Mouse (Mus musculus): ENCODE measurements around the gene Aox3. TPM values are rescaled to one million over a fixed set of nuclear protein-coding genes. Genes with fewer than 3 reads are reported as not detected.

Aox3 gene
- polyA plus RNA-seq, 1 experiment from 2014 or later: 0.91 TPM

- no peak overlapping the region for H3K27ac ChIP-seq (ENCODE audit: low read depth)
- H3K4me2 ChIP-seq: no peak overlapping the region
- DNase-seq (no peak), ATAC-seq (ENCODE audit: insufficient read depth) (no peak)
- 0 out of 2 replicates have a peak, but pooled peaks cover 6% of the 10 kb centered on the region for H3K4me1 ChIP-seq (ENCODE audit: insufficient read depth)
- no peak overlapping the region for H3K9ac ChIP-seq
- no peak overlapping the region for H3K4me3 ChIP-seq (ENCODE audit: low read depth, low read length)
- WGBS: 48% methylated on average over 2 of the region's 2 CpGs
- H3K9me3 ChIP-seq (ENCODE audit: low read depth, low read length): no peaks in the 10 kb centered on the region
- TF ChIP-seq CTCF (IDR thresholded peaks at IDR 0.05; ENCODE audit: low read depth): no peak
- no peaks in the 10 kb centered on the region for H3K27me3 ChIP-seq (ENCODE audit: insufficient read depth, low read length)
- no peaks in the 10 kb centered on the region for H3K36me3 ChIP-seq (ENCODE audit: insufficient read depth)
These were observed 40.5 kb upstream of the Aox3 start for GRCm38 (mm10) chr1:58072416-58072815.

GRCm38 (mm10) chr1:58072991-58073730, 39.8 kb upstream of the Aox3 start:
- Histone ChIP-seq H3K4me1 (ENCODE audit: insufficient read depth) (0 out of 2 replicates have a peak, but pooled peaks cover 6% of the 10 kb centered on the region), H3K36me3 (ENCODE audit: insufficient read depth) (no peaks in the 10 kb centered on the region), H3K27ac (ENCODE audit: low read depth) (no peak overlapping the region), H3K4me3 (ENCODE audit: low read depth, low read length) (no peak overlapping the region), H3K9me3 (ENCODE audit: low read depth, low read length) (no peaks in the 10 kb centered on the region), H3K27me3 (ENCODE audit: insufficient read depth, low read length) (no peaks in the 10 kb centered on the region), H3K4me2 (no peak overlapping the region), H3K9ac (no peak overlapping the region)
- TF ChIP-seq CTCF (IDR thresholded peaks at IDR 0.05; ENCODE audit: low read depth): no peak
- DNase-seq: no peak
- WGBS: 62% methylated on average over 12 of the region's 12 CpGs
- no peak for ATAC-seq (ENCODE audit: insufficient read depth)

DNA sequence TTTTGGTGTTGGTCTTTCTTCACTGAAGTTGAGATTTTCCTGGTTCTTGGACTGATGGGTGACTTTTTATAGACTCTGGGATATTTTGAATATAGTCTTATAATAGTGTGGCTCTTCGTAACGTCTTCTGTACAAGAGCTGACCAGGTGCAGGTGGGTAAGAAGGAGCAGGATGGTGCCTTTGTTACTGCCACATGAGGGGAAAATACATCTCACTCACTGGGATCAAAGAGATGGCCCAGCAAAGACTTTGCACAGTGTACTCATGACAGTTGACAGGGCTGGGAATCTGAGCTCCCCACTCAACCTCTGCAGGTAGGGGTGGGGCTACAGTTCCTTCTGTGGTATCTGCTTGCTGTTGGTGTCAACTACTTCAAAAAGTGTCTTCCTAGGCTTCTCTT, 38.7 kb upstream of the Aox3 start:
- Histone ChIP-seq H3K27ac (ENCODE audit: low read depth) (no peak overlapping the region), H3K4me2 (no peak overlapping the region), H3K4me1 (ENCODE audit: insufficient read depth) (0 out of 2 replicates have a peak, but pooled peaks cover 6% of the 10 kb centered on the region), H3K27me3 (ENCODE audit: insufficient read depth, low read length) (no peaks in the 10 kb centered on the region), H3K9ac (no peak overlapping the region), H3K36me3 (ENCODE audit: insufficient read depth) (no peaks in the 10 kb centered on the region), H3K4me3 (ENCODE audit: low read depth, low read length) (no peak overlapping the region), H3K9me3 (ENCODE audit: low read depth, low read length) (no peaks in the 10 kb centered on the region)
- no peak for TF ChIP-seq CTCF (IDR thresholded peaks at IDR 0.05; ENCODE audit: low read depth)
- WGBS: 93% methylated on average over 2 of the region's 2 CpGs
- no peak for ATAC-seq (ENCODE audit: insufficient read depth)
- no peak for DNase-seq

GRCm38 (mm10) chr1:58077882-58078281, 35.0 kb upstream of the Aox3 start:
- H3K27ac ChIP-seq (ENCODE audit: low read depth): no peak overlapping the region
- DNase-seq (no peak), ATAC-seq (ENCODE audit: insufficient read depth) (no peak)
- TF ChIP-seq CTCF (IDR thresholded peaks at IDR 0.05; ENCODE audit: low read depth): no peak
- no peaks in the 10 kb centered on the region for H3K27me3 ChIP-seq (ENCODE audit: insufficient read depth, low read length)
- no peak overlapping the region for H3K4me3 ChIP-seq (ENCODE audit: low read depth, low read length)
- no peaks in the 10 kb centered on the region for H3K9me3 ChIP-seq (ENCODE audit: low read depth, low read length)
- no peak overlapping the region for H3K4me2 ChIP-seq
- no peak overlapping the region for H3K9ac ChIP-seq
- no peaks in the 10 kb centered on the region for H3K4me1 ChIP-seq (ENCODE audit: insufficient read depth)
- no peaks in the 10 kb centered on the region for H3K36me3 ChIP-seq (ENCODE audit: insufficient read depth)

- no peak for TF ChIP-seq CTCF (IDR thresholded peaks at IDR 0.05; ENCODE audit: low read depth)
- Histone ChIP-seq H3K4me2 (no peak overlapping the region), H3K27ac (ENCODE audit: low read depth) (no peak overlapping the region), H3K36me3 (ENCODE audit: insufficient read depth) (no peaks in the 10 kb centered on the region), H3K27me3 (ENCODE audit: insufficient read depth, low read length) (no peaks in the 10 kb centered on the region), H3K4me3 (ENCODE audit: low read depth, low read length) (no peak overlapping the region), H3K4me1 (ENCODE audit: insufficient read depth) (no peaks in the 10 kb centered on the region), H3K9ac (no peak overlapping the region), H3K9me3 (ENCODE audit: low read depth, low read length) (no peaks in the 10 kb centered on the region)
- DNase-seq: no peak
- ATAC-seq (ENCODE audit: insufficient read depth): no peak
- 78% methylated on average over 7 of the region's 7 CpGs for WGBS
These were observed 34.5 kb upstream of the Aox3 start for GRCm38 (mm10) chr1:58078390-58078789.

GRCm38 (mm10) chr1:58079689-58080088, 33.2 kb upstream of the Aox3 start:
- DNase-seq (peak; percentile 34), ATAC-seq (ENCODE audit: insufficient read depth) (no peak)
- Histone ChIP-seq H3K4me1 (ENCODE audit: insufficient read depth) (no peaks in the 10 kb centered on the region), H3K4me3 (ENCODE audit: low read depth, low read length) (no peak overlapping the region), H3K9me3 (ENCODE audit: low read depth, low read length) (no peaks in the 10 kb centered on the region), H3K4me2 (no peak overlapping the region), H3K27me3 (ENCODE audit: insufficient read depth, low read length) (no peaks in the 10 kb centered on the region), H3K9ac (no peak overlapping the region), H3K36me3 (ENCODE audit: insufficient read depth) (no peaks in the 10 kb centered on the region), H3K27ac (ENCODE audit: low read depth) (no peak overlapping the region)
- 88% methylated on average over 5 of the region's 5 CpGs for WGBS
- peak; percentile 44; the same call in 1 of the 2 replicates for TF ChIP-seq CTCF (IDR thresholded peaks at IDR 0.05; ENCODE audit: low read depth)

DNA sequence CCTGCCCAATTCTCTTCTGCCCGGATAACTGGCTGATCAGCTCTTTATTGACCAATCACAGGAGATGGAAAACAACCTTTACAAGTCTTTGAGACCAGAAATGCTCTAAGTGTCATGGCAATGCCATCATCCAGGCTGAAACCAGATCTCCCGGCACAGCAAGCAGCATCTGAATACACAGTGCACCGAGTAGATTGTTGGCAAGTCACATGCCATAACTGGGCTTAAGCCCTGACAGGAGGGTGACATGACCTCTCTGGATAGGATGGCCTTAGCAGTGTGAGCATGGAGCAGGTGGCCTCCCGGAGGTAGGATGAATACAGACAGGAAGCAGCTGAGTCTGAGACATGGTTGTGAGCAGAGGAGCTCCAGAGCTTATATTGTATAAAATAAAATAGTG, 32.5 kb upstream of the Aox3 start:
- ATAC-seq (ENCODE audit: insufficient read depth) (no peak), DNase-seq (no peak)
- Histone ChIP-seq H3K36me3 (ENCODE audit: insufficient read depth) (no peaks in the 10 kb centered on the region), H3K4me3 (ENCODE audit: low read depth, low read length) (no peak overlapping the region), H3K9ac (no peak overlapping the region), H3K27me3 (ENCODE audit: insufficient read depth, low read length) (no peaks in the 10 kb centered on the region), H3K4me1 (ENCODE audit: insufficient read depth) (no peaks in the 10 kb centered on the region), H3K9me3 (ENCODE audit: low read depth, low read length) (no peaks in the 10 kb centered on the region), H3K4me2 (no peak overlapping the region), H3K27ac (ENCODE audit: low read depth) (no peak overlapping the region)
- WGBS: 78% methylated on average over 4 of the region's 4 CpGs
- no peak for TF ChIP-seq CTCF (IDR thresholded peaks at IDR 0.05; ENCODE audit: low read depth)
